Mouse (Mus musculus): Measurements from ENCODE around the gene Olfr1413. TPM values are rescaled to one million over a fixed set of nuclear protein-coding genes. Genes with fewer than 3 reads are reported as not detected.

Olfr1413 gene
- polyA plus RNA-seq (2012) = not detected in 2 replicates

DNA sequence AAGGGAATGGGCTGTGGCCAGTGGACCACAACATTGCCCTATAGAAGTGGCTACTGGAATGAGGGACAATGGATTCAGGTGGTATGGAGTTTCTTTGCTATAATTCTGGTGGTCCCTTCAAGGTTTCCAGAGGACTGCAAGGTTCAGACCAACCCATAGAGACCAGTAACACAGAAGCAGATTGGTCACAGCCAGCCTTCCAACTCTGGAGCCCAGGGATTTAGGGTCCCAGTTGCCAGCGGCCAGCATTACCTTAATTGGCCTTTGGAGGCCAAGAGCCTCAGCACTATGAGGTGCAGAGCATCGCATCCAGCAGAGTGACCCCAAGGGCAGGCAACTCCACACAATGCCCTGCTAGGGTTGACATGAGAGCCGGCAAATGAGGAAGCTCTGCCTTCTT is at the start of gene Olfr1413:
Olfr1413 (plus strand) TSS at position 301 of the 400 bp plus-strand sequence.
- no peak for TF ChIP-seq GATA1 (IDR thresholded peaks at IDR 0.05; ENCODE audit: low read length)

DNA sequence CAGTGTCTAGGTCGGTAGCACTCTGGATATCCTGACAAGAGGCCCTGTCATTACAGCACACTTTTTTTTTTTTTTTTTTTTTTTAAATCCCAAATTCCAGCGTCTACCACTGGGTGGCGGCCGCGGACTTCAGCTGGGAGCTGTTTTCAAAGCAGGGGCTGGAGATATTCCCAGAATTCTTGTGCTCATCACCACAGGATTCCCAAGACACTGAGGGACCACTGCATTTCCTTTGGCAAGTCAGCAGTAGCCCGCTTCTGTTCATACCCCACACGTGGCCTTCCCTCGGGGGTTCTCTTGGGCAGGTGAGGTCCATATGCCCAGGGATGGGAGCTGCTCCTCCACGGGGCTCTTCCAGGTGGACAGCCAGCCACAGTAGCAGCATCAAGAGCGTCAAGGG is 49.7 kb upstream of the Olfr1413 start:
- no peak for TF ChIP-seq GATA1 (IDR thresholded peaks at IDR 0.05; ENCODE audit: low read length)

DNA sequence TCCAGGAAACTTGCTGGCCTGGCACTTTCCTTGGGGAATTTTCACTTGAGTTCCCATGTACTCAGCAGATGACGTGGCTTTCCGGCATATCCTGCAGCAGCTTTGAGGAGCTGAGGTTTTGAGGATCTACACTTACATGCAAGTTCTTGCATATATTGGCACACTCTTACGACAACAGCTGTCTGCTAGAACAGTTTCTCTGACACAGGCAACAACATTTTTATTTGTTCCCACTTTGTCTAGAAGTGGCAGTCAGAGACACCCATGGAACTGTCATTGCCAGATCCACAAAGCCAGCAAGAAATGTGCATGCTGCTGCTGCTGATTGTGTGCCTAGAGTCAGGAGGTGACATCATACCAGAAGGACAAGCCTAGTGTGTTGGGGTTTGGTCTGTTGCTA is 47.4 kb upstream of the Olfr1413 start:
- no peak for TF ChIP-seq GATA1 (IDR thresholded peaks at IDR 0.05; ENCODE audit: low read length)

DNA sequence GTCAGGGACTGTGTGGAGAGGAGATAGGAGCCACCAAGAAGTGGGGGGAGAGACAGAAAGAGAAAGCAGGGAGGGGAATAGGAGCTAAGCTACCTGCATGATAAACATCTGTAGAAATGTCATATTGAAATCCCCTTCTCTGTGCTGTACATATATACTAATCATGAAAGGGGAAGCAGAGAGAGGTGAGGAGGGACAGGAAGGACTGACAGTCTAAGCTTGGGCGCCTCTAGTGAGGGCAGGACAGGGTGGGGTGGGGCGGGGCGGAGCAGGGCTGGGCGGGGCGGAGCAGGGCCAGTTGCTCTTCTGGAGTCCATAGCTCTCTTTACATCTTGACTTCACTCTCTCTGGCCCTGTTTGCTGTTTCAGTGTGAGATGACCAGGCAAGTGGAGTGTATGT is 34.1 kb upstream of the Olfr1413 start:
- no peak for TF ChIP-seq GATA1 (IDR thresholded peaks at IDR 0.05; ENCODE audit: low read length)

DNA sequence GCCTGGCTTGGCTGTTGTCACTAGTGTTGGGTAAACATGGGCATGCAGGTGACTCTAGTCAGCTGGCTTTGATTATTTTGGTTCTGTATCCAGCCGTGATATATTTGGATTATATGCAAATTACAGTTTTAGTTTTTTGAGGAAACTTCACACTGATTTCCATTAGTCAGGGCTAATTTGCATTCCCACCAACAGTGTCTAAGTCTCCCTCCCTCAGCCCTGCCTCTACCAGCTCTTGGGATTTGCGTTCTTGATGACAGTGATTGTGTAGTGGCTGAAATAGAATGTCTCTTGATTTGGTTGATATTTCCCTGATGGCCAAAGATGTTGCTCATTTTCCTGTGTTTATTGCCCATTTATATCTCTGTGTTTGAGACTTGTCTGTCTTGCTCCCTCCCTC is 32.1 kb upstream of the Olfr1413 start:
- no peak for TF ChIP-seq GATA1 (IDR thresholded peaks at IDR 0.05; ENCODE audit: low read length)

DNA sequence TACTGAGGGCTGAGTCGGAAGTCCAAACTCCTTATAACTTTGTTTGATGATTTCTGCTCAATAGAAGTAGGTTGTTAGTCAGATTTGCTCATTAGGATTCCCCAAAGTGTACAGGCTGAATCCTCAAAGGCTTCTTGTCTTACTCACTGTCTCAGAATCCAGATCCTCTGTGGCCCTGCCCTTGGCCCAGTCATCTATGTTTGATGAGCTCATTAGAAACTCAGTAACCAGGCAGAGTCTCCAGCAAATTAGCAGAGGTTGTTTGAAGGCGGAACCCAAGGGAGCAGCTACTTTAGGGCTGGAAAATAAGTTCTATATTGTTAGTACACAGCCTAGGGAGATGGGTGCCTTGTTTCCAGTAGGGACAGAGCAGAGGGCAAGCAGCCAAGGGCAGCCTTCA is 25.2 kb upstream of the Olfr1413 start:
- TF ChIP-seq GATA1 (IDR thresholded peaks at IDR 0.05; ENCODE audit: low read length) = no peak

DNA sequence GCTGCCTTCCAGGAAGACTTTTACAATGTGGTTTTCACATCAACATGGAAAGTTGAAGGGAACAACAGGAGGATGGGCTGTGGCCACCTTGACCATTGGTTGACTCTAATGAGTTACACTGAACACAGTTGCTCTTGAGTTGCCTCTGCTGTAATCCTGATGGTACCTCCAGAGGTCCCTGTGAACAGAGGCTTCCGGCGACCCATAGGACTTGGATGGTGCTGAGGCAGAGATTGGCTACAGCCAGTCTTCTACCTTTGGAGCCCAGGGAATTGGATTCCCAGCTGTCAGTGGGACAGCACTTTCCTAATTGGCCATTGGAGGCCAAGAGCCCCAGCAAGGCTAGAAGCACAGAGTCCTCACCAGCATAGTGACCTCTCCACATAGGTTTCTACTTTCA is 14.4 kb downstream of the Olfr1413 start, which contains the start of gene Olfr1412:
Olfr1412 (plus strand) TSS at position 301 of the 400 bp plus-strand sequence.
- no peak for TF ChIP-seq GATA1 (IDR thresholded peaks at IDR 0.05; ENCODE audit: low read length)

DNA sequence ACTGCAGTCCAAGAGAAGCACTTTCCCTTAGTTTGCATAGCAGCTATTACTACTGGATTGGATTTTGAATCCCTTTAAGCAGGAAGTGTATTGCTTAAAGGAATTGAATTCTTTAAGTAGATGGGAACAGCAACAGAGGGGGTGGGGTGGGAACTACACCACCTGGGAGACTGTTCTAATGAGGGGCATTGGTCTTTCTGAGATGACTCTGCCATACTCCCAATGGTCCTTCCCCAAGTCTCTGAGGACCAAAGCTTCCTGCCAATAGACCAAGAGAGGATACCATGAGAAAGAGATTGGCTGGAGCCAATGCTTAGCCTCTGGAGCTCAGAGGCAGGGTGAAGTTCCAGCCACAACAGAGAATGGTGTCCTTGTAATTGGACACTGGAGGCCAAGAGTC is 23.0 kb downstream of the Olfr1413 start, which contains the start of gene Olfr1411:
Olfr1411 (plus strand) TSS at position 301 of the 400 bp plus-strand sequence.
- no peak for TF ChIP-seq GATA1 (IDR thresholded peaks at IDR 0.05; ENCODE audit: low read length)

DNA sequence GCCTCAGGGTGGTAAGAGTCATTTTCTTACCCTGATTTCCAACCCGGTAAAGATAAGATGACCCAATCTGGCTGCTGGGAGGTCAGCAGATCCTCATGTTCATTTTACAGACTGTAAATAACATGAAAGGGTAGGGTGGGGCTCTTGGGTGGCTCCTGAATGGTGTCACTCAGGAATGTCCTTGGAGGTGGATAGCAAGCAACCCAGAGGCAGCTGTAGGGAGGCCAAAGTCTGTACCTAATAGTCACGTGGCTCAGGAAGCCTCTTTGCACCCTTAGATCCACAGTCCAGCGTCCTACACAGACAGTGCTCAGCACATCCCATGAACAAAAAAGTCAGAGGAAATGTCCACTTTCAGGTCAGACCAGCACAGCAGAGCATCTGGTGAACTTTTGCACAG is 24.9 kb downstream of the Olfr1413 start:
- TF ChIP-seq GATA1 (IDR thresholded peaks at IDR 0.05; ENCODE audit: low read length) = no peak

DNA sequence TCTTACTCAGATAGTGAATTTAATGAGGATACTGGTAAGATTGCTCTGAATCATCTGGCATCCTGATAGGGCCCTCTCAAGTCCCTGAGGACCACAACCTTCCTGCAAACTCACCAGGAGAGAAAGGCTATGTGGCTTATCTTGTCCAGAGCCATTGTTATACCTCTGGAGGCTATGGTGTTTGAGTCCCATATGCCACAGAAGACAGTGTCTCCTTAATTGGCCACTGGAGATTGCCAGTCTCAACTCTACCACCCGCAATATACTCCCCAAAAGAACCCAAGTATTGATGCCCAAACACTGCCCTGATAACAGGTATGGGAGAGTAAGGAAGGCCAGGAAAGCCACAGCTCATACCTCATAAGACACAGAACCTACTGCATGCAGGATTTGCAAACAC is 34.4 kb downstream of the Olfr1413 start, which contains the start of gene Olfr1410:
Olfr1410 (plus strand) TSS at position 301 of the 400 bp plus-strand sequence.
- no peak for TF ChIP-seq GATA1 (IDR thresholded peaks at IDR 0.05; ENCODE audit: low read length)

DNA sequence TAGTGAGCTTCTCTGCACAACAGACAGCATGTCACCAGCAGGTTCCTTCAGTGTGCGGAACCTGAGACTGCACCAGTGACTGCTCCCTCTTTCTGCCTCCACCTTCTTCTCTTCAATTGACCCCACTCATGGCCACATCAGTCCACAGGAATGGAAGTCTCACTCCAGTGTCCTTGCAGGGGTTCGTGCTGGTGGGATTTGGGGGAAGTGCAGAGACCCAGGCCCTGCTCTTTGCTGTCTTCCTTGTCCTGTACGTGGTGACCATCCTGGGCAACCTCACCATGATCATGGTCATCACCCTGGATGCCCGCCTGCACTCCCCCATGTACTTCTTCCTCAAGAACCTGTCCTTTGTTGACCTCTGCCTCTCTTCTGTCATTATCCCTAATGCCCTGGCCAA is 36.6 kb downstream of the Olfr1413 start:
- TF ChIP-seq GATA1 (IDR thresholded peaks at IDR 0.05; ENCODE audit: low read length) = no peak

DNA sequence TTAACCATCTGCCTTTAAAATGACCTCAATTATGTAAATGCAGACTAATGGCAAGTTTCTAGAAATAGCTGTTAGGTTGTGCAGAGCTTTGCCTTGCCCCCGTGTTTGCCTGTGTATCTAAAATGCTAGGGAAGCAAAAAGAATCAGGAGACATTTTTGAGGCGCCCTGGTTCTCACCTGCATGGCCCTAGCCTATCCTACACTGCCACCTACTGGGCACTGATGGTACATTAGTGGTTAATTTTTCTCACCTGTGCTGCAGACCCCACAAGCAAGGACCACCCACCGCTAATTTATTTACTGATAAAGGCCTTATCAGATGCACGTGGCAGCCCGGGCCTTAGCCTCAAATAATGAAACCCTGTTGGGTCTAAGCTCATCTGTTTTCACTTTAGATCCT is 39.9 kb downstream of the Olfr1413 start:
- no peak for TF ChIP-seq GATA1 (IDR thresholded peaks at IDR 0.05; ENCODE audit: low read length)

DNA sequence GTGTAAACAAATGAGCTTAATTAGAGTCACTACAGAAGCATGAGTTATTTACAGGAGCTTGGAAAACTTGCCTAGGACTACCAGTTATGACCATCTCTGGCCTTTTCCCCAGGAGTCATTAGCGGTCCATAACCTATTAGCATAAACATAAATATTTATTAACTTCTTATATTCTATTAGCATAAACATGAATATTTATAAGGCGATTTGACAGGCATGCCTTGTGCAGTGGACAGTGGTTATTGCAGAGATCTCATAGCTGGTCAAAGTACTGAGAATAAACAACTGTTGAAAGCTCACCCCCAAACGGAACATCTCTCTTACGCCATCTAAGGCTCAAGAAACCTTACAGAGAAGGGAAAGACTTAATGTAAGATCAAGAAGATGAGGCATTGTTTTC is 42.1 kb downstream of the Olfr1413 start:
- TF ChIP-seq GATA1 (IDR thresholded peaks at IDR 0.05; ENCODE audit: low read length) = no peak

DNA sequence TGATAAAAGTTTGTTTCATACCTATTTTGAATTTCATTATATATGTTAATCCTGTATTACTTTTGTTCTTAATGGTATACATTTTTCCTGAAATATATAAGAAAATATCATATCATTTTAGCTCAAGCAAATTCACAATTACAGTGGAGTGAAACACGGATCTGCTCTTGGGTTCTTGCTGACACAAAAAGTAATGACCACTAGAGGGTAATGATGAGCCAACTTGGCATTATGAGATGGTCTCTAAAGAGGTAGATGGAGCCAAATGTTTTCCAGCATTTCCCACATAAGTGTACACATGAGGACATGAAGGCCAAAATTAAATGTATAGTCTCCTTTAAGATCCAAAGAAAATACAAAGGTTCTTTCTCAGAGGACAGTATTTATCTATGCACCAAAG is 43.4 kb downstream of the Olfr1413 start:
- TF ChIP-seq GATA1 (IDR thresholded peaks at IDR 0.05; ENCODE audit: low read length) = no peak

DNA sequence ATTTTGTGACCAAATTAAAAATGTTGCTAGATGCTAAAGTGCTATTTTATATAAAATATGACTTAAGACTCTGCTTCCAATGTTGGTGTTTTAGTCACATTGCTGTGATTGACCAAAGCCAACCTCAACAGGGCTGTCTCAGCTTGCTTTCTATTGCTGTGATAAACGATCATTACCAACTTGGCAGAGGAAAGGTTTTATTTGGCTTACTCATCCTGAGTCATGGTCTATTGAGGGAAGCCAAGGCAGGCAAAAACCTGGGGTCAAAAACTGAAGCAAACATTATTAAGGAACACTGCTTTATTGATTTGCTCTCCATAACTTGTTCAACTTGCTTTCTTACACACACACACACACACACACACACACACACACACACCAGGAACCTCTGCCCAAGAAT is 44.9 kb downstream of the Olfr1413 start:
- no peak for TF ChIP-seq GATA1 (IDR thresholded peaks at IDR 0.05; ENCODE audit: low read length)

DNA sequence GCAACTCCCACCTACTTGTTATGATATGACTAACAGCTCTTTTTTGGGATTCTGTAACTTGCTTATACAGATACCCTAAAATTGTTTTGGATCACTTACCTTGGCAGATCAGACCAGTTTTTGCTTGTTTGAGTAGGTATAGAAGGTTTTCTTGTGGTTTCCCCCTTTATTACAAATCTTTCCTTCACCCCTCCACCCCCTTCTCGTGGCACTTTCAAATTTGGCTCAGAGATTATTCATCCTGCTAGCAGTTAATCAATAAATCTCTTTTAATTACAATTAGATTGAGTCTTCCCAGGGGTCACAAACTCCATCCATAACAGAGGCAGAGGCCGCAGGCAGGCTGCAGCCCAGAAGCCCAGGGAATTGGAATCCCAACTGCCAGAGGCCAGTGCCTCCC is 46.4 kb downstream of the Olfr1413 start, which contains the start of gene Olfr12:
Olfr12 (plus strand) TSS at position 301 of the 400 bp plus-strand sequence.
- TF ChIP-seq GATA1 (IDR thresholded peaks at IDR 0.05; ENCODE audit: low read length) = no peak

DNA sequence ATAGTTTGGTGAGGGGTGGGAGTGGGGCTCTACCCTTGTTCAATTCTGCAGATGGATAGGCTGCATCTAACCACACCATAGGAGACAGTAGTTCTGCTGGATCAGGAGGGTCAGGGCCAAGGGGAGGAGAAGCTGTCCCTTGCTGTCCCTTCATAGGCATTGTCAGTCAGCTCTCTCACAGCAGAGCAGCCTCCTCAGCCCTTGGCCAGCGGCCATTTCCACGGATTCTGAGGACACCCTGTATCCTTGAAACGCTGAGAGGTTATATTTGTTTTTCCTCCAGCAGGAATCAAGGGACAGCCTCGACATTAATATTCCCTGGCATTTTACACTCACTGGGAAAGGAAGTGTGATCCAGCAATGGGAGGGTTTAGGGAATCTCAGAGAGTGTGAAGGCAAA is 47.2 kb downstream of the Olfr1413 start:
- TF ChIP-seq GATA1 (IDR thresholded peaks at IDR 0.05; ENCODE audit: low read length) = no peak

Other genes with a start within 250 kb of the Olfr1413 start
- gene Ndufa10, start 97.5 kb upstream of the Olfr1413 start, polyA plus RNA-seq (2012) = 93.0 and 96.6 TPM in 2 replicates
- not detected in 2 replicates for gene Olfr1416, start 86.2 kb upstream of the Olfr1413 start, polyA plus RNA-seq (2012)
- not detected in 2 replicates for gene Olfr1415, start 75.2 kb upstream of the Olfr1413 start, polyA plus RNA-seq (2012)
- not detected in 2 replicates for gene Olfr1414, start 52.7 kb upstream of the Olfr1413 start, polyA plus RNA-seq (2012)
- gene Olfr1412, start 14.5 kb downstream of the Olfr1413 start, polyA plus RNA-seq (2012) = not detected in 2 replicates
- gene Olfr1411, start 23.1 kb downstream of the Olfr1413 start, polyA plus RNA-seq (2012) = not detected in 2 replicates
- gene Olfr1410, start 34.5 kb downstream of the Olfr1413 start, polyA plus RNA-seq (2012) = not detected in 2 replicates
- gene Olfr12, start 46.5 kb downstream of the Olfr1413 start, polyA plus RNA-seq (2012) = not detected in 2 replicates
- 147 and 217 TPM in 2 replicates for gene Cops9, start 70.7 kb downstream of the Olfr1413 start, polyA plus RNA-seq (2012)
- gene Otos, start 77.5 kb downstream of the Olfr1413 start, polyA plus RNA-seq (2012) = 0.13 TPM in 1 of 2 replicates, not detected in the other

All from G1E-ER4 (cell line).